Mouse (Mus musculus) cerebellum, adult 9-10 months (tissue): Measurements from ENCODE around the gene Ywhah.

Experiments used
- DNase-seq: peaks from one replicate; pipeline ENCODE4 v3.0.0; 2022

Ywhah gene

GRCm38 (mm10) chr5:33052849-33053582, 34.4 kb downstream of the Ywhah start:
- DNase-seq = no peak

- no peak for DNase-seq
These were observed 37.6 kb downstream of the Ywhah start for GRCm38 (mm10) chr5:33056126-33056765.

- no peak for DNase-seq
These were observed 51.5 kb downstream of the Ywhah start for GRCm38 (mm10) chr5:33070071-33070470.

GRCm38 (mm10) chr5:33076490-33077191, 58.0 kb downstream of the Ywhah start:
- no peak for DNase-seq
